Mouse (Mus musculus) limb, embryonic 15.5 days (tissue): ENCODE measurements around the gene Ass1. TPM values are rescaled to one million over a fixed set of nuclear protein-coding genes. Genes with fewer than 3 reads are reported as not detected.

Experiments
- ATAC-seq: fragments of 200-750 bp; cut with Nextera tagmentation; 2 replicates; pipeline ENCODE4 v1.8.0; 2017; ENCODE audit warnings: low read depth, moderate TSS enrichment; ENCODE audit not compliant: insufficient number of reproducible peaks, low FRiP score, low TSS enrichment
- H3K27ac ChIP-seq: fragments of 300-500 bp; sonication (generic); 2 replicates; pipeline ENCODE4 v1.5.1; 2015; ENCODE audit warnings: moderate library complexity, mild to moderate bottlenecking, inconsistent platforms
- H3K27me3 ChIP-seq: fragments of 300-500 bp; sonication (generic); 2 replicates; pipeline ENCODE4 v1.6.1; 2015; ENCODE audit warnings: inconsistent platforms
- H3K36me3 ChIP-seq: fragments of 300-500 bp; sonication (generic); 2 replicates; pipeline ENCODE4 v1.6.1; 2015; ENCODE audit warnings: inconsistent platforms
- H3K4me1 ChIP-seq: fragments of 300-500 bp; sonication (generic); 2 replicates; pipeline ENCODE4 v1.6.1; 2015; ENCODE audit warnings: inconsistent platforms
- H3K4me2 ChIP-seq: fragments of 300-500 bp; sonication (generic); 2 replicates; pipeline ENCODE4 v1.6.1; 2015; ENCODE audit warnings: mild to moderate bottlenecking, inconsistent platforms
- H3K4me3 ChIP-seq: fragments of 300-500 bp; sonication (generic); 2 replicates; pipeline ENCODE4 v1.5.1; 2015; ENCODE audit warnings: mild to moderate bottlenecking, inconsistent platforms
- H3K9ac ChIP-seq: fragments of 300-500 bp; sonication (generic); 2 replicates; pipeline ENCODE4 v1.6.1; 2015; ENCODE audit warnings: inconsistent platforms
- H3K9me3 ChIP-seq: fragments of 300-500 bp; sonication (generic); 2 replicates; pipeline ENCODE4 v1.6.1; 2016; ENCODE audit warnings: inconsistent platforms
- WGBS: fragments of 180-500 bp; shearing (Covaris S2); methylation state at CpG from one replicate; pipeline ENCODE4 v1.1.7; 2015; 5-methylcytosine and 5-hydroxymethylcytosine counted together
- polyA plus RNA-seq: library from polyadenylated mRNA; unstranded; fragments of >200 nt; fragmentation: Nextera tagmentation; extraction: Ambion mirVana; gene quantifications from 2 replicates; pipeline ENCODE4 v1.2.1, GENCODE M21; 2015

The Ass1 gene
- polyA plus RNA-seq, 1 experiment from 2014 or later: 45.8 TPM

DNA sequence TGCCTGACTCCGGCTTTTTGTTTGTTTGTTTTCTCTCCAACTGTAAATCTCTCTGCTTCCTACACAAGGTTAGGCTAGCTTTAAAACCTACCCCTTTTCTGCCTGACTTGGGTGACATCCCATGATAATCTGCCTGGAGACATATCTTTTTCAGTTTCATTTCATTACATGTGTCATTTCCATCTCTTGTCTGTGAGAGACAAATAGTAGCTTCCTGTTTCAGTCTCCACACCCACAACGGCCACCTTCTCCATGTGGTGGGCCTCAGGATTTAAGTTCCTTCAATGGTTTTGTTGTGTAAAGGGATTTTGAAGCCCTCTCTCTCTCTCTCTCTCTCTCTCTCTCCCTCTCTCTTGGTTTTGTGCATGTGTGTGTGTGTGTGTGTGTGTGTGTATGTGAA, 22.5 kb upstream of the Ass1 start:
- Histone ChIP-seq H3K4me1 (peaks cover 30% of the 10 kb centered on the region), H3K9me3 (no peaks in the 10 kb centered on the region), H3K4me3 (no peak overlapping the region), H3K27me3 (no peaks in the 10 kb centered on the region), H3K36me3 (no peaks in the 10 kb centered on the region), H3K4me2 (no peak overlapping the region), H3K27ac (no peak overlapping the region), H3K9ac (no peak overlapping the region)
- ATAC-seq: no peak
- 76% methylated on average over 2 of the region's 2 CpGs for WGBS

DNA sequence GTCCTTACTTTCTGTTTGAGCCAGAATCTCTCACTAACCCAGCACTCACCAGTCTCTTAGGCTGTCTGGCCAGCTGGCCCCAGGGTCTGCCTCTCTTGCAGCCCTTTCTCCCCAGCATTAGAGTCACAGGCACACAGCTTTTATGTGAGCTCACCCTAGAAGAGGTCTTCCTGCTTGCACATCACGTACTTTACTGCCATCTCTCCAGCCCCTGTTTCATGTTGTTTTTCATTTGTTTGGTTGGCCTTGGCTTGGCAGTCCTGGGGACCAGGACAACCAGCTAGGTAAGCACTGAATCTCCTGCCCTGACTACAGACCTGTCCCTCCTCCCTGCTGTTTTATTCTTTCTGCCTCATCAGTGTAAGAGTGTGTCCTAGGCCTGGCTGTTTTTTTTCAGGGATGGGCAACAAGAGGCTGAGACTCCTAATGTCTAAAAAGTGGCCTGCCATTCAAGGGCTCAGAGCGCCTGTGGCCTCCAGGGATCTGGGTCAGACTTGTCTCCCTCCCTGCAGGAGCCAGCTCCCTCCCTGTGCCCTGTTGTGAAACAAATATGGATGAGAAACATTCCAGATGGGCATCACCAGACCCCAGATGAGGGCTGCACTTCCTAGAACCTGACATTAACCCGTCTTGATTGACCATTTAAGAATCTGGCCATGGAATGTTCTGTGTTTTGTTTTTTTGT, 21.1 kb upstream of the Ass1 start:
- H3K27ac ChIP-seq: peak overlapping the region; percentile 38; the same call in 1 of the 2 replicates
- WGBS: 41% methylated on average over 3 of the region's 3 CpGs
- H3K4me2 ChIP-seq: no peak overlapping the region
- H3K4me3 ChIP-seq: no peak overlapping the region
- H3K9ac ChIP-seq: no peak overlapping the region
- H3K36me3 ChIP-seq: no peaks in the 10 kb centered on the region
- no peaks in the 10 kb centered on the region for H3K27me3 ChIP-seq
- H3K9me3 ChIP-seq: no peaks in the 10 kb centered on the region
- H3K4me1 ChIP-seq: peaks cover 30% of the 10 kb centered on the region
- ATAC-seq: no peak

DNA sequence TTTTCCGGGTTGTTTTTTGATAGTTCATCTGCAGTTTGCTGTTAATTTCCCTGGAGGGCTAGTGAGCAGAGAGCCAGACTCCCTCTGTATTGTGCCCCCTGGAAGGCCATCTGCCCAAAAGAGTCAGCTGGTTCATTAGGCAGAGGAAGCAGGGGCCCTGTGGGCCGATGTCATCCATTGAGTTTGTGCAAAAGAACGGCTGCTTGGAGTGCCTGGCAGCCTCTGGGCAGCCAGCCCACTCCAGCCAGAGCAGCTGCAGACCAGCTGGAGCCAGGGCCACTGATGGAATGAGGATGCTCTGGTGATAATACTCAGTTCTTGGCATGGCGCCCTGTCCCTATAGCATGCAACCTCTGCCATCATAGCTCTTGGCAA, 20.6 kb upstream of the Ass1 start:
- Histone ChIP-seq H3K4me3 (no peak overlapping the region), H3K9ac (no peak overlapping the region), H3K27me3 (no peaks in the 10 kb centered on the region), H3K4me2 (no peak overlapping the region), H3K4me1 (peaks cover 34% of the 10 kb centered on the region), H3K36me3 (no peaks in the 10 kb centered on the region), H3K9me3 (no peaks in the 10 kb centered on the region), H3K27ac (peak overlapping the region; percentile 38; the same call in 1 of the 2 replicates)
- no peak for ATAC-seq
- 29% methylated on average over 4 of the region's 4 CpGs for WGBS

DNA sequence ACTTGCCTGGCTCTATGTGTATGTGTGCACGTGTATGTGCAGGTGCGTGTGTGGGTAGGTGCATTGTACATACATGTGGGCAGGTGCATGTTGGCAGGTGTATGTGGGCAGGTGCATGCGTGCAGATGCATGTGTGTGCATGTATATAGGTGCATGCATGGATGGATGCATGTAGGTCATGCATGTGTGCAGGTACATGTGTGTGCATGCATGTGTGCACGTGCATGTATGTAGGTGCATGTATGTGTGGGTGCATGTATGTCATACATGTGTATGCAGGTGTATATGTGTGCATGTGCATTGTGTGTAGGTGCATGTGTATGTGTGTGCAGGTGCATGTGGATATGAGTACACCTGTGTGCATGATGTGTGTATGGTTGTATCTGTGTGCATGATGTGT, 20.1 kb upstream of the Ass1 start:
- H3K9ac ChIP-seq: no peak overlapping the region
- no peaks in the 10 kb centered on the region for H3K9me3 ChIP-seq
- WGBS: 91% methylated on average over 4 of the region's 4 CpGs
- H3K27me3 ChIP-seq: no peaks in the 10 kb centered on the region
- H3K4me2 ChIP-seq: no peak overlapping the region
- ATAC-seq: no peak; the same call in 1 of the 2 replicates
- no peak overlapping the region for H3K27ac ChIP-seq
- H3K4me1 ChIP-seq: peaks cover 39% of the 10 kb centered on the region
- H3K36me3 ChIP-seq: no peaks in the 10 kb centered on the region
- no peak overlapping the region for H3K4me3 ChIP-seq

DNA sequence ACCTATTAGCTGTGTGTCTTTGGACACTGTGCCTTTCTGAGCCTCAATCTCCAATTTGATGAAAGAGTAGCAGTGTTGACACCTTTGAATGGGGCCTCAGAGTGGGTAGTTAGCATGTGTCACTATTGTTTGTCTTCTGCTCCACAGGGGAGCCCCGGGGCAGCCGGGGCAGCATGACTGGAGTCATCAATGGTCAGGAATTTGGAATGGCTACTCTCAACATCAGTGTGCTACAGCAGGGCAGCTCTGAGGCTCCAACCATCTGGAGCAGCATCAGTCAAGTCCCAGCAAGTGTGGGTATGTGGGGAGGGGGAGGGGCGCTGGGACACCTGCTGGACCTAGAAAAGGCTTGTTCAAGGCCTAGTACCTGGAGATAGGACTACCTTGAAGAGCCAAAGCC, 19.3 kb upstream of the Ass1 start:
- no peaks in the 10 kb centered on the region for H3K36me3 ChIP-seq
- H3K4me3 ChIP-seq: no peak overlapping the region
- no peaks in the 10 kb centered on the region for H3K27me3 ChIP-seq
- no peak for ATAC-seq
- H3K4me2 ChIP-seq: no peak overlapping the region
- H3K4me1 ChIP-seq: peaks cover 40% of the 10 kb centered on the region
- no peak overlapping the region for H3K27ac ChIP-seq
- 41% methylated on average over 3 of the region's 3 CpGs for WGBS
- H3K9me3 ChIP-seq: no peaks in the 10 kb centered on the region
- no peak overlapping the region for H3K9ac ChIP-seq

DNA sequence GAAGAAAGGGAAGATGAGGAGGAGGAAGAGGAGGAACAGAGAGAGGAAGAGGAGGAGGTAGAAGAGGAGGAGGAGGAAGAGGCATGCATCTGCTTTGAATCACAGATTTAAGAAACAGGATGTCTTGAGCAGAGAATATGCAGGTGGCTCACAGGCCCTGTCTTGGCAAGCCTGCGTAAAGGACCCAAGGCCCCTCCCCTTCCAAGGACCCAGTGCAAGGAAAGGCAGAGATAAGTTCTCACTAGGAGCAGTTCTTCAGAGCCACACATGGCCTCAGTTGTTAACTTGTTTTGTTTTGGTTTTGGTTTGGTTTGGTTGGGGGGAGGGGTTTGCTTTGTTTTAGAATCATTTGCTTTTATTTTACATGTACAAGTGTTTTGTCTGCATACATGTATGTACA, 18.5 kb upstream of the Ass1 start:
- no peaks in the 10 kb centered on the region for H3K27me3 ChIP-seq
- no peak overlapping the region for H3K27ac ChIP-seq
- no peak overlapping the region for H3K4me3 ChIP-seq
- no peak overlapping the region for H3K9ac ChIP-seq
- no peaks in the 10 kb centered on the region for H3K36me3 ChIP-seq
- WGBS: 21% methylated on average over 1 of the region's 1 CpGs
- ATAC-seq: no peak
- H3K4me2 ChIP-seq: no peak overlapping the region
- H3K9me3 ChIP-seq: no peaks in the 10 kb centered on the region
- H3K4me1 ChIP-seq: peaks cover 40% of the 10 kb centered on the region

DNA sequence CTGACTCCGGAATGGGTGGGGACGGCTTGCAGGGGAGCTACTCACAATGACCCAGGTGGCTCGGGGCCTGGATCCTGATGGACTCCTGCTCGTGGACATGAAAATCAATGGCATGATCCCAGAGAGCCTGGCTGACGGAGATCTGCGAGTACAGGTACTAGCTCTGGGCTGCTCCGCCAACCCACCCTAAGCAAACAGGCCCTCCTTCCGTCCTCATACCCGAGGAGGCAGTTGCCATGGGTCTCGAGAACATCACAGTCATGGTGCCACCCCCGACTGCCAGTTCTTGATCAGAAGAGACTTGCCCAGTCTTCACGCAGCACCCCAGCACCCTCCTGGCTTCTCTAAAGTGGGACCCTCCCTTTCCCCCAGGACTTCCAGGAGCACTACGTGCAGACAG, 17.0 kb upstream of the Ass1 start:
- H3K9ac ChIP-seq: no peak overlapping the region
- no peak overlapping the region for H3K4me2 ChIP-seq
- no peaks in the 10 kb centered on the region for H3K36me3 ChIP-seq
- H3K9me3 ChIP-seq: no peaks in the 10 kb centered on the region
- no peak overlapping the region for H3K4me3 ChIP-seq
- H3K27ac ChIP-seq: 0 out of 2 replicates have a peak overlapping the region, but pooled peaks have one; percentile 77
- 84% methylated on average over 13 of the region's 13 CpGs for WGBS
- H3K4me1 ChIP-seq: peaks cover 40% of the 10 kb centered on the region
- H3K27me3 ChIP-seq: no peaks in the 10 kb centered on the region
- ATAC-seq: no peak

DNA sequence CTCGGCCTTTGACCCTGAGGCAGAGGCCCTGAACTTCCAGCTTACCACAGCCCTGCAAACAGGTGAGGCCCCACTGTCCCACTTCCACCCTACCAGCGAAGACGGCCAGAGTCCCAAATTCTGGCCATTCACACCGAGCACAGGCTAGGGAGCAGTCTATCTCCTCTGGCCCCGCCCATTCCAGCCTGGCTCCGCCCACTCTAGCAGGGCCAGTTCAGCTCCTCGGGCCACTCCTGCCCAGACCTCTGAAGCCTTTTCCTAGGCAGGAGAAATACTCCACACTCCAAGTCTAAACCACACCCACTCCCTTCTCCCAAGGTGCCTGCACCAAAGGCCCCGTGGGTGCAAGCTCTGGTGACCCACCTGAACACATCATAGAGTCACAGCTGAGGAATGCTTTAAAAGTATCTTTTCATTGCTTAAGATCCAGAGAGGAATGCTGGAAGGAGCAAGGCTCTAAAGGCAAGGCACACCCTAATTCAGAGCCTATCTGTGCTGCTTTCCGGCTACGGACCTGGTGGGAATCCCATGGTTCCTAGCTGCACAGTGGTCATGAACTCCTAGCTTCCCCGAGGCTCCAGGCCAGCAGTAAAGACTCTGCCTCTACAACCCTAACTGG, 16.3 kb upstream of the Ass1 start:
- H3K9ac ChIP-seq: no peak overlapping the region
- no peak overlapping the region for H3K4me3 ChIP-seq
- H3K36me3 ChIP-seq: no peaks in the 10 kb centered on the region
- no peaks in the 10 kb centered on the region for H3K9me3 ChIP-seq
- H3K27me3 ChIP-seq: 0 out of 2 replicates have a peak, but pooled peaks cover 4% of the 10 kb centered on the region
- H3K27ac ChIP-seq: peak overlapping the region; percentile 77
- WGBS: 34% methylated on average over 11 of the region's 11 CpGs
- peaks cover 44% of the 10 kb centered on the region for H3K4me1 ChIP-seq
- ATAC-seq: 0 out of 2 replicates have a peak, but pooled peaks have one; percentile 7
- no peak overlapping the region for H3K4me2 ChIP-seq

DNA sequence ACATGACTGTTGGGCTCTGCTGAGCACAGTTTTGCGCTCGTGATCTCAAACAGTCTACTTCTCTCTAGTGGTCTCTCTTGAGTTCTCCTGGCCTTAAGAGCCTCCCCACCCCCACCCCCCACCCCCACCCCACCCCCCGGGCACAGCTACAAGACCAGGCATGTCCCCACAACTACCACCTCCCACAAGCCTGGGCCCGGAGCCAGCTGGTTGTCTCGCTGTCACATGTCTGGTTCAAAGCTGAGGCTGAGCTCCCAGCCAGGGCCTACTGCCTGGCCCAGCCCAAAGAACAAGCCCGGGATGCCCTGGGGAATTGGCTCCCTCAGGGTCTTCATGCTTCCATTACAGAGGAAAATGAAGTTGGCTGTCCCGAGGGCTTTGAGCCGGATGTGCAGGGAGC, 15.7 kb upstream of the Ass1 start:
- Histone ChIP-seq H3K4me3 (no peak overlapping the region), H3K36me3 (no peaks in the 10 kb centered on the region), H3K9ac (no peak overlapping the region), H3K4me1 (peaks cover 43% of the 10 kb centered on the region), H3K27me3 (peaks cover 9% of the 10 kb centered on the region), H3K4me2 (no peak overlapping the region), H3K9me3 (no peaks in the 10 kb centered on the region), H3K27ac (peak overlapping the region; percentile 77)
- ATAC-seq: no peak
- WGBS: 42% methylated on average over 8 of the region's 8 CpGs

DNA sequence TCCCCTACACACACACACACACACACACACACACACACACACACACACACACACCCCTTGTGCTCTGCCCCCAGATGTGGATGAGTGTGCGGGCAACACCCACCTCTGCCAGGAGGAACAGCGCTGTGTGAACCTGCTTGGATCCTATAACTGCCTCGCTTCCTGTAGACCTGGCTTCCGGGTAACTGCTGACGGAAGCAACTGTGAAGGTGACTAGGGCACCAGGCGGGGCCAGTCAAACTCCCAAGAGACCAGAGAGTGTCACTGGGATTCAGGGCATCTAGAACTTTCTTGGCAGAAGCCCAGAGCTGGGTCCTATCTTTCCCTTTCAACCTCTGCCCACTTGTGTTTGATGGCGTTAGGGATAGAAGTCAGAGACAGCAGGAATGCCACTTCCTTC, 14.6 kb upstream of the Ass1 start:
- ATAC-seq: no peak
- no peak overlapping the region for H3K4me3 ChIP-seq
- H3K9ac ChIP-seq: no peak overlapping the region
- H3K36me3 ChIP-seq: no peaks in the 10 kb centered on the region
- peaks cover 20% of the 10 kb centered on the region for H3K27me3 ChIP-seq
- WGBS: 83% methylated on average over 7 of the region's 7 CpGs
- H3K4me2 ChIP-seq: no peak overlapping the region
- H3K27ac ChIP-seq: no peak overlapping the region
- no peaks in the 10 kb centered on the region for H3K9me3 ChIP-seq
- H3K4me1 ChIP-seq: peaks cover 38% of the 10 kb centered on the region

DNA sequence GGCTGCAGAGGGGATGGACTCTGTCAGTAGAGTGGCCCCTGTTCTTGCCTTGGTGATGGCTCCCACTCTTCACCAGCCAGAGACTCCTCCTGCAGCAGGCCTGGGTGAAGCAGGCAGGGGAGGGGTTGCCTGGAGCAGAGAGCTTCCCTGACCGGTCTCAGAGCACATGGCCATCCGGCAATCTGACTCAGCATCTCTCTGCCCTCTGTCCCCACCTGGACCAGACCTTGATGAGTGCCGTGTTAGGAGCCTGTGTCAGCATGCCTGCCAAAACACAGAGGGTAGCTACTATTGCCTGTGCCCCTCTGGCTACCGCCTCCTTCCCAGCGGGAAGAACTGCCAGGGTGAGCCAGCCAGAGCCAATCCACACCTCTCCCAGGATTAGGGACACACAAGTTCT, 11.5 kb upstream of the Ass1 start:
- H3K4me2 ChIP-seq: no peak overlapping the region
- WGBS: 40% methylated on average over 5 of the region's 5 CpGs
- no peak overlapping the region for H3K9ac ChIP-seq
- H3K36me3 ChIP-seq: no peaks in the 10 kb centered on the region
- no peaks in the 10 kb centered on the region for H3K9me3 ChIP-seq
- H3K27me3 ChIP-seq: peaks cover 38% of the 10 kb centered on the region
- no peak overlapping the region for H3K4me3 ChIP-seq
- no peak for ATAC-seq
- no peak overlapping the region for H3K27ac ChIP-seq
- peaks cover 31% of the 10 kb centered on the region for H3K4me1 ChIP-seq

DNA sequence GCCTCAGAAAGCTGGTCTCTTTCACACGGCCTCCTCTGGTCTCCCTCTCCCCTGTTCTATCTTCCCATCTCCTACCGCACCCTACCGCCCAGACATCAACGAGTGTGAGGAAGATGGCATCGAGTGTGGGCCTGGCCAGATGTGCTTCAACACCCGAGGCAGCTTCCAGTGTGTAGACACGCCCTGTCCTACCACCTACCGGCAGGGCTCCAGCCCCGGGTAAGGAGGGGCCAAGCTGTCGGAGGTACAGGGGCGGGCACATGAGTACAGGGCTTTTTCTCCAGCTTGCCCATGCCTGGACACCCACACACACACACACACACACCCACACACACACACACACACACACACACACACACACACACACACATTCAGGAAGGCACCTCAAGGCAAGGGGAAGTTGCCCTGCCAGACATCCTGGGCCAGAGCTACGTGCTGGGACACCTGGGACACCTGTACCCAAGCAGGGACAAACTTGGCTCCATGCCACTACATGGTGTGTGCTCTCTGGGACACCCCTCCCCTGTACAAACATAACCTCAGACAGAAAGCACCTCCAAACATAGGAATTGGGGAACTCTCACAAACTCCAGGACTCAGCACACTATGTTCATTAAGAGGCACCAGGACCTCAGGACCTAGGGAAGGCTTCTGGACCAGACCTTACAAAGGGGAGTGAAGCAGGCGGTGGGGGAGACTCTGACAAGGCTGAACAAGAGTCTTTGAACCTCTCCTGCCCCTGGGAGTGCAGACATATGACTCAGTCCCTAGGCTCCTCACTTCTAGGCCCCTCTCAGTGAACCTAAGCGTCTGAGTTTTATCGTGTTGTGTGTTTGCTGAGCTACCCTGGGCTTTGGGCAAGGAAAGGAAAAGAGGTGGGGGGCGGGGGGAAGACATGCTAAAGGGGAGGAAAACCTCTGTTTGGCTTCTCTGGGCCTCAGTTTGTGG, 10.7 kb upstream of the Ass1 start:
- 0 out of 2 replicates have a peak overlapping the region, but pooled peaks have one; percentile 45 for H3K4me3 ChIP-seq
- no peak overlapping the region for H3K27ac ChIP-seq
- H3K36me3 ChIP-seq: no peaks in the 10 kb centered on the region
- H3K4me2 ChIP-seq: peak overlapping the region; percentile 87
- WGBS: 31% methylated on average over 16 of the region's 16 CpGs
- no peak overlapping the region for H3K9ac ChIP-seq
- H3K4me1 ChIP-seq: peaks cover 24% of the 10 kb centered on the region
- peak; percentile 53; the same call in 1 of the 2 replicates for ATAC-seq
- H3K9me3 ChIP-seq: no peaks in the 10 kb centered on the region
- peaks cover 38% of the 10 kb centered on the region for H3K27me3 ChIP-seq
